Mouse (Mus musculus) frontal cortex, postnatal 36 days (tissue): ENCODE data around the gene Armh2.

ENCODE experiments used
- DNase-seq, 2 experiments: peaks; one replicate each; pipeline ENCODE4 v3.0.0; 2022; ENCODE audit warnings: low spot score in 2 of 2

The Armh2 gene

GRCm38 (mm10) chr13:24741028-24741427 is at the start of gene Armh2:
TSS of gene Armh2 (plus strand) at chr13:24741232.
- no peak for DNase-seq

GRCm38 (mm10) chr13:24693312-24693711 is 47.7 kb upstream of the Armh2 start:
- no peak for DNase-seq

- no peak for DNase-seq
Observed at GRCm38 (mm10) chr13:24698746-24699145, 42.3 kb upstream of the Armh2 start.

GRCm38 (mm10) chr13:24702128-24702527 is 38.9 kb upstream of the Armh2 start:
- no peak for DNase-seq

- no peak for DNase-seq
Observed at GRCm38 (mm10) chr13:24709656-24710396, 31.2 kb upstream of the Armh2 start.

- DNase-seq = no peak
Observed at GRCm38 (mm10) chr13:24710968-24711367, 30.1 kb upstream of the Armh2 start.

- no peak for DNase-seq
Observed at GRCm38 (mm10) chr13:24712581-24713130, 28.4 kb upstream of the Armh2 start.

GRCm38 (mm10) chr13:24713434-24714000 is 27.5 kb upstream of the Armh2 start:
- DNase-seq = peak; percentile 91 to 96

GRCm38 (mm10) chr13:24714360-24714885 is 26.6 kb upstream of the Armh2 start:
- DNase-seq = no peak

GRCm38 (mm10) chr13:24715601-24716000 is 25.4 kb upstream of the Armh2 start:
- no peak for DNase-seq

- no peak for DNase-seq
Observed at GRCm38 (mm10) chr13:24716441-24716840, 24.6 kb upstream of the Armh2 start.

- no peak for DNase-seq
Observed at GRCm38 (mm10) chr13:24717677-24718076, 23.4 kb upstream of the Armh2 start.

GRCm38 (mm10) chr13:24721502-24721901 is 19.5 kb upstream of the Armh2 start:
- DNase-seq = no peak

GRCm38 (mm10) chr13:24723699-24724394 is 17.2 kb upstream of the Armh2 start:
- no peak for DNase-seq

GRCm38 (mm10) chr13:24724395-24724759 is 16.7 kb upstream of the Armh2 start:
- DNase-seq = no peak

GRCm38 (mm10) chr13:24729128-24729527 is 11.9 kb upstream of the Armh2 start:
- no peak for DNase-seq

GRCm38 (mm10) chr13:24734502-24734901 is 6.5 kb upstream of the Armh2 start:
- no peak for DNase-seq

- no peak for DNase-seq
Observed at GRCm38 (mm10) chr13:24735608-24736131, 5.4 kb upstream of the Armh2 start.

- no peak for DNase-seq
Observed at GRCm38 (mm10) chr13:24747823-24748222, 6.8 kb downstream of the Armh2 start.

GRCm38 (mm10) chr13:24750807-24751206 is 9.8 kb downstream of the Armh2 start:
- DNase-seq = no peak

- DNase-seq = peak; percentile 9 to 11
Observed at GRCm38 (mm10) chr13:24751396-24751795, 10.4 kb downstream of the Armh2 start.

- no peak for DNase-seq
Observed at GRCm38 (mm10) chr13:24756756-24757155, 15.7 kb downstream of the Armh2 start.
